Mouse (Mus musculus): ENCODE measurements at regions not wholly inside any gene's neighbourhood (a gene's known extent, or its start where the extent isn't known, plus 50 kb on each side); places are given as distances from the start of the nearest gene placed in this dataset.

GRCm38 (mm10) chr10:98789763-98790162 is 124.4 kb upstream of the Atp2b1 start:
- H3K27ac ChIP-seq = no peak overlapping the region
- TF ChIP-seq CTCF (IDR thresholded peaks at IDR 0.05) = no peak
- H3K4me3 ChIP-seq = no peak overlapping the region
- DNase-seq = no peak
- intact Hi-C loops (cut with DNase I) = loop anchor here (10.0 kb wide), 1 partner anchor 105 kb away; no protein-coding TSS in a partner anchor

- no peak for TF ChIP-seq CTCF (IDR thresholded peaks at IDR 0.05)
- intact Hi-C loops (cut with DNase I) = no loop called here
- DNase-seq = no peak
- H3K27ac ChIP-seq = no peak overlapping the region
- no peak overlapping the region for H3K4me3 ChIP-seq
These were observed 123.8 kb upstream of the Atp2b1 start for GRCm38 (mm10) chr10:98790456-98790855.

- H3K27ac ChIP-seq = no peak overlapping the region
- no peak for TF ChIP-seq CTCF (IDR thresholded peaks at IDR 0.05)
- H3K4me3 ChIP-seq = no peak overlapping the region
- DNase-seq = no peak
- intact Hi-C loops (cut with DNase I) = no loop called here
These were observed 122.0 kb upstream of the Atp2b1 start for GRCm38 (mm10) chr10:98792019-98792741.

GRCm38 (mm10) chr10:98793926-98794536 is 120.2 kb upstream of the Atp2b1 start:
- intact Hi-C loops (cut with DNase I) = no loop called here
- Histone ChIP-seq H3K27ac (no peak overlapping the region), H3K4me3 (no peak overlapping the region)
- no peak for TF ChIP-seq CTCF (IDR thresholded peaks at IDR 0.05)
- no peak for DNase-seq

GRCm38 (mm10) chr10:98796016-98796415 is 118.2 kb upstream of the Atp2b1 start:
- TF ChIP-seq CTCF (IDR thresholded peaks at IDR 0.05) = no peak
- intact Hi-C loops (cut with DNase I) = no loop called here

GRCm38 (mm10) chr10:98798634-98799415 is 115.4 kb upstream of the Atp2b1 start:
- no peak for TF ChIP-seq CTCF (IDR thresholded peaks at IDR 0.05)
- intact Hi-C loops (cut with DNase I) = no loop called here
- no peak overlapping the region for H3K4me3 ChIP-seq

More at GRCm38 (mm10) chr10:98796016-98796415, 118.2 kb upstream of the Atp2b1 start:
- DNase-seq = no peak
- Histone ChIP-seq H3K27ac (no peak overlapping the region), H3K4me3 (no peak overlapping the region)

GRCm38 (mm10) chr10:98799830-98800229 is 114.4 kb upstream of the Atp2b1 start:
- no peak for TF ChIP-seq CTCF (IDR thresholded peaks at IDR 0.05)
- intact Hi-C loops (cut with DNase I) = no loop called here
- H3K27ac ChIP-seq = no peak overlapping the region
- DNase-seq = no peak
- H3K4me3 ChIP-seq = no peak overlapping the region

More at GRCm38 (mm10) chr10:98798634-98799415, 115.4 kb upstream of the Atp2b1 start:
- no peak for DNase-seq
- no peak overlapping the region for H3K27ac ChIP-seq

GRCm38 (mm10) chr10:98800949-98801348 is 113.3 kb upstream of the Atp2b1 start:
- no peak for DNase-seq
- Histone ChIP-seq H3K4me3 (no peak overlapping the region), H3K27ac (no peak overlapping the region)
- no peak for TF ChIP-seq CTCF (IDR thresholded peaks at IDR 0.05)
- intact Hi-C loops (cut with DNase I) = no loop called here

- TF ChIP-seq CTCF (IDR thresholded peaks at IDR 0.05) = no peak
- H3K4me3 ChIP-seq = no peak overlapping the region
- DNase-seq = no peak
- H3K27ac ChIP-seq = no peak overlapping the region
- intact Hi-C loops (cut with DNase I) = no loop called here
These were observed 109.2 kb upstream of the Atp2b1 start for GRCm38 (mm10) chr10:98805013-98805412.

GRCm38 (mm10) chr10:98806798-98807535 is 107.2 kb upstream of the Atp2b1 start:
- H3K27ac ChIP-seq = no peak overlapping the region
- TF ChIP-seq CTCF (IDR thresholded peaks at IDR 0.05) = no peak
- DNase-seq = no peak
- intact Hi-C loops (cut with DNase I) = no loop called here
- H3K4me3 ChIP-seq = no peak overlapping the region

GRCm38 (mm10) chr10:98808644-98809043 is 105.6 kb upstream of the Atp2b1 start:
- DNase-seq = no peak
- Histone ChIP-seq H3K27ac (no peak overlapping the region), H3K4me3 (no peak overlapping the region)
- no peak for TF ChIP-seq CTCF (IDR thresholded peaks at IDR 0.05)
- intact Hi-C loops (cut with DNase I) = no loop called here

GRCm38 (mm10) chr10:98829051-98829450 is 85.2 kb upstream of the Atp2b1 start:
- no peak for DNase-seq
- no peak overlapping the region for H3K27ac ChIP-seq
- intact Hi-C loops (cut with DNase I) = no loop called here
- H3K4me3 ChIP-seq = no peak overlapping the region
- no peak for TF ChIP-seq CTCF (IDR thresholded peaks at IDR 0.05)

Measured in gastrocnemius, adult 2 months (tissue).